Mouse (Mus musculus) c-Kit-positive CD71-positive TER-119-positive erythroid progenitor cells, embryonic 14.5 days (primary cell): ENCODE measurements around the gene Gbx2.

Source experiments
- DNase-seq: peaks from one replicate; pipeline ENCODE4 v3.0.0-alpha.2; 2013; ENCODE audit warnings: low spot score

Gbx2 gene

GRCm38 (mm10) chr1:89935493-89936348 is 4.7 kb upstream of the Gbx2 start:
- DNase-seq = no peak

- DNase-seq = no peak
These were observed 3.6 kb upstream of the Gbx2 start for GRCm38 (mm10) chr1:89934316-89935260.

- DNase-seq = no peak
These were observed 2.8 kb upstream of the Gbx2 start for GRCm38 (mm10) chr1:89933786-89934185.

- no peak for DNase-seq
These were observed 2.0 kb upstream of the Gbx2 start for GRCm38 (mm10) chr1:89933028-89933427.

- no peak for DNase-seq
These were observed 1.6 kb upstream of the Gbx2 start for GRCm38 (mm10) chr1:89932616-89933015.

GRCm38 (mm10) chr1:89932021-89932423 is 1.0 kb upstream of the Gbx2 start:
- no peak for DNase-seq

GRCm38 (mm10) chr1:89930551-89930950 is 428 bp downstream of the Gbx2 start:
- no peak for DNase-seq

GRCm38 (mm10) chr1:89929721-89930505 is 1.1 kb downstream of the Gbx2 start:
- DNase-seq = no peak

- no peak for DNase-seq
These were observed 1.8 kb downstream of the Gbx2 start for GRCm38 (mm10) chr1:89929181-89929580.

- DNase-seq = no peak
These were observed 2.3 kb downstream of the Gbx2 start for GRCm38 (mm10) chr1:89928676-89929075.

- DNase-seq = no peak
These were observed 3.8 kb downstream of the Gbx2 start for GRCm38 (mm10) chr1:89927061-89927661.

GRCm38 (mm10) chr1:89926583-89927060 is 4.4 kb downstream of the Gbx2 start:
- no peak for DNase-seq

GRCm38 (mm10) chr1:89925501-89926190 is 5.3 kb downstream of the Gbx2 start:
- no peak for DNase-seq

- no peak for DNase-seq
These were observed 7.3 kb downstream of the Gbx2 start for GRCm38 (mm10) chr1:89923642-89924020.

GRCm38 (mm10) chr1:89922883-89923641 is 7.9 kb downstream of the Gbx2 start:
- DNase-seq = no peak

GRCm38 (mm10) chr1:89922282-89922681 is 8.7 kb downstream of the Gbx2 start:
- DNase-seq = no peak

- no peak for DNase-seq
These were observed 9.2 kb downstream of the Gbx2 start for GRCm38 (mm10) chr1:89921806-89922205.

- DNase-seq = no peak
These were observed 11.8 kb downstream of the Gbx2 start for GRCm38 (mm10) chr1:89919206-89919605.

- DNase-seq = no peak
These were observed 12.9 kb downstream of the Gbx2 start for GRCm38 (mm10) chr1:89918111-89918510.

- no peak for DNase-seq
These were observed 17.4 kb downstream of the Gbx2 start for GRCm38 (mm10) chr1:89913611-89914010.
